Mouse (Mus musculus): ENCODE measurements around the gene Scd3. TPM values are rescaled to one million over a fixed set of nuclear protein-coding genes. Genes with fewer than 3 reads are reported as not detected.
A peak's percentile ranks its signal among the peaks of the same experiment; 100 is the strongest.

The Scd3 gene
- 0.50 and 0.60 TPM in 2 replicates for polyA plus RNA-seq (2015; fragmentation: Nextera tagmentation; extraction: Ambion mirVana)

GRCm38 (mm10) chr19:44203015-44203564 is at the start of gene Scd3:
TSS of gene Scd3 (plus strand) at chr19:44203269.
- WGBS, result 93% methylated on average over 9 of the region's 9 CpGs
- H3K27ac ChIP-seq (ENCODE audit: low read length), result no peak within 1 kb of the TSS
- no peak for DNase-seq (ENCODE audit: low spot score)
- no peak within 1 kb of the TSS for H3K4me3 ChIP-seq (ENCODE audit: low read depth, low read length)
- H3K4me1 ChIP-seq (ENCODE audit: insufficient read depth, low read depth, low read length), result no peaks in the 10 kb centered on the region
- TF ChIP-seq EP300 (IDR thresholded peaks at IDR 0.05) (no peak), CTCF (IDR thresholded peaks at IDR 0.05) (no peak)
- ATAC-seq, result no peak
- H3K27me3 ChIP-seq (replicated peaks; ENCODE audit: insufficient read depth, low read length), result no peaks in the 10 kb centered on the region
- no peak within 1 kb of the TSS for H3K4me2 ChIP-seq (replicated peaks; ENCODE audit: low read depth, low read length)
- H3K9ac ChIP-seq (replicated peaks; ENCODE audit: low read depth), result no peak within 1 kb of the TSS
- no peaks in the 10 kb centered on the region for H3K36me3 ChIP-seq (ENCODE audit: insufficient read depth, low read length)
- no peaks in the 10 kb centered on the region for H3K9me3 ChIP-seq (ENCODE audit: low read length)

GRCm38 (mm10) chr19:44153781-44154180 is 49.3 kb upstream of the Scd3 start:
- 0 out of 2 replicates have a peak, but pooled peaks cover 3% of the 10 kb centered on the region for H3K27me3 ChIP-seq (replicated peaks; ENCODE audit: insufficient read depth, low read length)
- H3K4me2 ChIP-seq (replicated peaks; ENCODE audit: low read depth, low read length), result no peak overlapping the region
- no peaks in the 10 kb centered on the region for H3K9me3 ChIP-seq (ENCODE audit: low read length)
- no peak overlapping the region for H3K27ac ChIP-seq (ENCODE audit: low read length)
- ATAC-seq (no peak), DNase-seq (ENCODE audit: low spot score) (no peak)
- 79% methylated on average over 5 of the region's 5 CpGs for WGBS
- H3K9ac ChIP-seq (replicated peaks; ENCODE audit: low read depth), result no peak overlapping the region
- TF ChIP-seq CTCF (IDR thresholded peaks at IDR 0.05) (no peak), EP300 (IDR thresholded peaks at IDR 0.05) (no peak)
- H3K4me3 ChIP-seq (ENCODE audit: low read depth, low read length), result no peak overlapping the region
- no peaks in the 10 kb centered on the region for H3K4me1 ChIP-seq (ENCODE audit: insufficient read depth, low read depth, low read length)
- H3K36me3 ChIP-seq (ENCODE audit: insufficient read depth, low read length), result no peaks in the 10 kb centered on the region

- 80% methylated on average over 10 of the region's 10 CpGs for WGBS
- Histone ChIP-seq H3K9ac (replicated peaks; ENCODE audit: low read depth) (no peak overlapping the region), H3K27me3 (replicated peaks; ENCODE audit: insufficient read depth, low read length) (0 out of 2 replicates have a peak, but pooled peaks cover 3% of the 10 kb centered on the region), H3K27ac (ENCODE audit: low read length) (no peak overlapping the region), H3K36me3 (ENCODE audit: insufficient read depth, low read length) (no peaks in the 10 kb centered on the region), H3K4me3 (ENCODE audit: low read depth, low read length) (no peak overlapping the region), H3K4me2 (replicated peaks; ENCODE audit: low read depth, low read length) (no peak overlapping the region), H3K4me1 (ENCODE audit: insufficient read depth, low read depth, low read length) (no peaks in the 10 kb centered on the region), H3K9me3 (ENCODE audit: low read length) (no peaks in the 10 kb centered on the region)
- ATAC-seq, result no peak
- TF ChIP-seq CTCF (IDR thresholded peaks at IDR 0.05), result no peak
- TF ChIP-seq EP300 (IDR thresholded peaks at IDR 0.05), result no peak
- DNase-seq (ENCODE audit: low spot score), result no peak
Measured at GRCm38 (mm10) chr19:44157005-44157404, 46.1 kb upstream of the Scd3 start.

GRCm38 (mm10) chr19:44159386-44159785 is 43.7 kb upstream of the Scd3 start:
- Histone ChIP-seq H3K27ac (ENCODE audit: low read length) (no peak overlapping the region), H3K4me1 (ENCODE audit: insufficient read depth, low read depth, low read length) (no peaks in the 10 kb centered on the region), H3K4me2 (replicated peaks; ENCODE audit: low read depth, low read length) (no peak overlapping the region), H3K36me3 (ENCODE audit: insufficient read depth, low read length) (no peaks in the 10 kb centered on the region), H3K4me3 (ENCODE audit: low read depth, low read length) (no peak overlapping the region), H3K9ac (replicated peaks; ENCODE audit: low read depth) (no peak overlapping the region), H3K9me3 (ENCODE audit: low read length) (no peaks in the 10 kb centered on the region), H3K27me3 (replicated peaks; ENCODE audit: insufficient read depth, low read length) (no peaks in the 10 kb centered on the region)
- 76% methylated on average over 3 of the region's 3 CpGs for WGBS
- DNase-seq (ENCODE audit: low spot score) (no peak), ATAC-seq (no peak)
- TF ChIP-seq EP300 (IDR thresholded peaks at IDR 0.05) (no peak), CTCF (IDR thresholded peaks at IDR 0.05) (no peak)

GRCm38 (mm10) chr19:44161515-44161914 is 41.6 kb upstream of the Scd3 start:
- 4% methylated on average over 3 of the region's 3 CpGs for WGBS
- Histone ChIP-seq H3K4me1 (ENCODE audit: insufficient read depth, low read depth, low read length) (no peaks in the 10 kb centered on the region), H3K9ac (replicated peaks; ENCODE audit: low read depth) (no peak overlapping the region), H3K4me2 (replicated peaks; ENCODE audit: low read depth, low read length) (no peak overlapping the region), H3K36me3 (ENCODE audit: insufficient read depth, low read length) (no peaks in the 10 kb centered on the region), H3K4me3 (ENCODE audit: low read depth, low read length) (no peak overlapping the region), H3K9me3 (ENCODE audit: low read length) (no peaks in the 10 kb centered on the region), H3K27me3 (replicated peaks; ENCODE audit: insufficient read depth, low read length) (no peaks in the 10 kb centered on the region), H3K27ac (ENCODE audit: low read length) (no peak overlapping the region)
- peak; percentile 75 for TF ChIP-seq CTCF (IDR thresholded peaks at IDR 0.05)
- no peak for TF ChIP-seq EP300 (IDR thresholded peaks at IDR 0.05)
- ATAC-seq (no peak), DNase-seq (ENCODE audit: low spot score) (peak; percentile 70)

- 54% methylated on average over 8 of the region's 8 CpGs for WGBS
- H3K27me3 ChIP-seq (replicated peaks; ENCODE audit: insufficient read depth, low read length), result no peaks in the 10 kb centered on the region
- no peak overlapping the region for H3K4me2 ChIP-seq (replicated peaks; ENCODE audit: low read depth, low read length)
- no peaks in the 10 kb centered on the region for H3K36me3 ChIP-seq (ENCODE audit: insufficient read depth, low read length)
- TF ChIP-seq EP300 (IDR thresholded peaks at IDR 0.05) (no peak), CTCF (IDR thresholded peaks at IDR 0.05) (no peak)
- H3K9me3 ChIP-seq (ENCODE audit: low read length), result peaks cover 4% of the 10 kb centered on the region; the same call in 1 of the 2 replicates
- no peak overlapping the region for H3K4me3 ChIP-seq (ENCODE audit: low read depth, low read length)
- no peak overlapping the region for H3K9ac ChIP-seq (replicated peaks; ENCODE audit: low read depth)
- no peak for DNase-seq (ENCODE audit: low spot score)
- no peaks in the 10 kb centered on the region for H3K4me1 ChIP-seq (ENCODE audit: insufficient read depth, low read depth, low read length)
- H3K27ac ChIP-seq (ENCODE audit: low read length), result no peak overlapping the region
- no peak for ATAC-seq
Measured at GRCm38 (mm10) chr19:44174835-44175234, 28.2 kb upstream of the Scd3 start.
